Mouse (Mus musculus) forebrain, embryonic 10.5 days (tissue): ENCODE measurements around the gene Srd5a2. TPM values are rescaled to one million over a fixed set of nuclear protein-coding genes. Genes with fewer than 3 reads are reported as not detected.
A peak's percentile ranks its signal among the peaks of the same experiment; 100 is the strongest.
"Not testable (repeated sequence)": the region's sequence is repeated elsewhere in the genome, so short reads cannot be mapped to it uniquely, and the experiment has no call there.

ENCODE experiments used
- DNase-seq: peaks from one replicate; pipeline ENCODE4 v3.0.0-alpha.2; 2017; ENCODE audit warnings: low spot score; ENCODE audit errors: extremely low spot score
- H3K27ac ChIP-seq: fragments of 300-500 bp; sonication (generic); 2 replicates; pipeline ENCODE4 v1.5.1; 2016; ENCODE audit warnings: mild to moderate bottlenecking
- H3K27me3 ChIP-seq: fragments of 300-500 bp; sonication (generic); 2 replicates; pipeline ENCODE4 v1.6.1; 2016; ENCODE audit warnings: mild to moderate bottlenecking; ENCODE audit not compliant: poor library complexity, severe bottlenecking
- H3K36me3 ChIP-seq: fragments of 300-500 bp; sonication (generic); replicated peaks from 2 replicates; pipeline ENCODE4 v1.6.1; 2016; ENCODE audit warnings: mild to moderate bottlenecking, moderate library complexity
- H3K4me1 ChIP-seq: fragments of 300-500 bp; sonication (generic); 2 replicates; pipeline ENCODE4 v1.6.1; 2016
- H3K4me3 ChIP-seq: fragments of 300-500 bp; sonication (generic); 2 replicates; pipeline ENCODE4 v1.5.1; 2016; ENCODE audit warnings: mild to moderate bottlenecking, moderate library complexity
- H3K9me3 ChIP-seq: fragments of 300-500 bp; sonication (generic); 2 replicates; pipeline ENCODE4 v1.6.1; 2016; ENCODE audit warnings: mild to moderate bottlenecking, moderate library complexity
- WGBS: fragments of 180-500 bp; shearing (Covaris S2); methylation state at CpG from one replicate; pipeline ENCODE4 v1.1.7; 2016; 5-methylcytosine and 5-hydroxymethylcytosine counted together
- polyA plus RNA-seq: library from polyadenylated mRNA; unstranded; fragments of >200 nt; fragmentation: Nextera tagmentation; extraction: Ambion mirVana; gene quantifications from 2 replicates; pipeline ENCODE4 v1.2.1, GENCODE M21; 2016

The Srd5a2 gene
- not detected in 2 replicates for polyA plus RNA-seq

DNA sequence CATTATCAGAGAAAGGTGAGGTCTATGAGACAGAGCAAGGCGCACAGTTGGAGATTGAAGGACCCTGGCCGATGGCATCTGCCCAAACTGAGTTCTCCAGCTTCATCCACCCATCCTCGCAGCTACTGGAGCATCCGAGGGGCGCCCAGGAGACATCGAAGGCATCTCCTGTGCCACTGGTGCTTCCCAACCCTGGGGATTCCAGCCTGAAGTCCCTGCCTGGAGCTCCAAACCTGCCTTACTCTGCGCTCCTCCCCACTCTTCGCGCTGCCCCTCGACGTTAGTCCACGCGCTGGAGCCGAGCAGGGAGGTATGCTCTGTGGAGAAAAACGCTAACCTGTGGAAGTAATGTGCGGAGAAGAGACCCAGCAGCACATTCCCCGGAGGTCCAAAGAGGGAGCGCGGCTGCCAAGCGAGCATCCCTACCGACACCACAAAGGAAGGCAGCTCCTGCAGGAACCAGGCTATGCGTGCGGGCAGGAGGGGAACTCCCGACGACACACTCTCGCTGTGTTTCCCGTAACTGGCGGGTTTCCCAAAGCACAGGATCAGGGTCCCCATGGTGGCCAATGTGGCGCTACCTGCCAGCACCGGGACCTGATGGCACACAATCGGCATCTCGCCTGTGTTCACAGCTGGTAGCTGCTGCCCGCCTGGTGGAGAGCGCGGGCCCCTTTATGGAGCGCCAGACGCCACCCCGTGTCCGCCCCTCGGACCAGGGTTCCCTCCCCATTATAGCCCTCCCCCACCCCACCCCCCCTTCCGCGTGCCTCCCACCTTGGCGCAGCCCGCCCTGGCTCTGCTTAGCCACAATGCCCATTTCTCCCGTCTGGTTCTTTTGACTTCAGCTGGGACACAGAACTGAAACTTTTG is at the start of gene Srd5a2:
Srd5a2 (minus strand) TSS at position 707 of the 873 bp plus-strand sequence.
- 1% methylated on average over 45 of the region's 45 CpGs for WGBS

DNA sequence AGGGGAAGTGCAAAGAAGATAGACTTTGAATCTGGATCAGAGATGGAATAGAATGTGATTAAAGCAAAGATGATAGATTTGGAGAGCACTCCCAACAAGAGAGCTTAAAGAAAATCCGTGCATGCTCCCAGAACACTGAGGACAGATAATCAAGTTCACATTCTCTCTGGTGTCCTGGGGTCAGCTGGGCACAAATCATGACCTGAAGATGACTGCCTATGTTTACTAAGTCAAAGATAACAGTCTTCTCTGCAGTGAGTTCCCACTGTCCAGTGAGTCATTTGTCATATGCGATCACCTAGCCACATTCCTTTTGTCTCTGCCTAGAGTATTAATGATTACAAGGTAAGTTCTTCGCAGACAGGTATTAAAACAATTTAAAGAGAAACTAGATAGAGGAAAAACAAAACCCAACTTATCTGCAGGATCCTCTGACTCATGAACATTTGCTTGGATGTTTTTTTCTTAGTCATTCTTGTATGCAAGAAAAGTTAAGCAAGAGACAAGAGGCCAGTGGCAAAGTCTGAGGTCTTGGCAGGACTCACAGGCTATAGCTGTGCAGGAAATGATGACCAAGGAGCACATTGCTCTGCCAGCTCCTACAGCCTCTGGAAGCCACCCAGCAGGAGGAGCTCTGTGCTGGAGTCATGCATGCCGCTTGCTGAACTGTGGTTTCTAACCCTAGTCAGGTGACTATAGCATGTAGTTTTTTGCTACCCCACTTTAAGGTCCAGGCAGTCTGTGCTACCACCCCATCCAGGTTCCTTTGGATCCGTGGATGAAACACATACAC is 41.4 kb upstream of the Srd5a2 start:
- Histone ChIP-seq H3K27me3 (no peaks in the 10 kb centered on the region), H3K9me3 (peaks cover 11% of the 10 kb centered on the region; the same call in 1 of the 2 replicates), H3K27ac (no peak overlapping the region), H3K4me1 (no peaks in the 10 kb centered on the region), H3K36me3 (no peaks in the 10 kb centered on the region), H3K4me3 (no peak overlapping the region)
- DNase-seq = no peak
- WGBS = 83% methylated on average over 5 of the region's 5 CpGs

More for the DNA sequence above, at the start of gene Srd5a2:
- H3K9me3 ChIP-seq = no peaks in the 10 kb centered on the region
- no peaks in the 10 kb centered on the region for H3K36me3 ChIP-seq
- H3K4me1 ChIP-seq = peaks cover 18% of the 10 kb centered on the region
- peaks cover 69% of the 10 kb centered on the region for H3K27me3 ChIP-seq
- peak within 1 kb of the TSS; percentile 47 for H3K4me3 ChIP-seq
- no peak within 1 kb of the TSS for H3K27ac ChIP-seq
- DNase-seq = peak; percentile 35

DNA sequence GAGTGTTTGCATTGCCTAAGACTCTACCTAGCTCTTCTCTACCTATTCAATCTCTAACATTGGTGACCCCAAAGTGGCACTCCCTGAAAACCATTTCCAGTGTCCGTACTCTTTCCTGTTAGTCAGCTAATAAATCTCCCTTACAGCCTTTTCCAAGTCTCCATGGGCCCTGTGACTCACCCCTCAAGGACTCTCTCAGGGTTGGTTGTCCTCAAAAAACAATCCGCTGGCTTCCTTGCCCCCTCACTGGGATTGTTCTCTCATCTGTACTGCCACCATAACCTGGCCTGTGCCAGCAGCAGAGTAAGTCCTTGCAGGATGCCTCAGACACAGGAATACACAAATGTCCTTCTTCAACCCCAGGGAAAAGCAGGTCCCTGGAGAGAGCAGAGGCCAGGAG is 40.3 kb upstream of the Srd5a2 start:
- H3K4me3 ChIP-seq = no peak overlapping the region
- H3K9me3 ChIP-seq = peaks cover 11% of the 10 kb centered on the region; the same call in 1 of the 2 replicates
- DNase-seq = no peak
- H3K36me3 ChIP-seq = no peaks in the 10 kb centered on the region
- 93% methylated on average over 2 of the region's 2 CpGs for WGBS
- no peaks in the 10 kb centered on the region for H3K27me3 ChIP-seq
- no peak overlapping the region for H3K27ac ChIP-seq
- no peaks in the 10 kb centered on the region for H3K4me1 ChIP-seq

DNA sequence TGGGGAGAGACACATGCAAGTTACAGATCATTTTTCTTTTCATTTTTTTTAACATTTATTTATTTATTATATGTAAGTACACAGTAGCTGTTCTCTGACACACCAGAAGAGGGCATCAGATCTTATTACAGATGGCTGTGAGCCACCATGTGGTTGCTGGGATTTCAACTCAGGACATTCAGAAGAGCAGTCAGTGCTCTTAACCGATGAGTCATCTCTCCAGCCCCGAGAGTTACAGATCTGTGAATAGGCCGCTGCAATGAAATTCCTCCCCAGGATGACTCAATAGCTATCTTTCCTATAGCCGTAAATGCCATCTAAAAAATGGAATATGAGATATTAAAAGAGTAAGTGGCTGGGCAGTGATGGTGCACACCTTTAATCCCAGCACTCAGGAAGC is 35.7 kb upstream of the Srd5a2 start:
- Histone ChIP-seq H3K4me1 (no peaks in the 10 kb centered on the region), H3K36me3 (no peaks in the 10 kb centered on the region), H3K4me3 (no peak overlapping the region), H3K27ac (no peak overlapping the region), H3K9me3 (peaks cover 11% of the 10 kb centered on the region; the same call in 1 of the 2 replicates), H3K27me3 (no peaks in the 10 kb centered on the region)
- DNase-seq = no peak
- WGBS = 90% methylated on average over 4 of the region's 4 CpGs

DNA sequence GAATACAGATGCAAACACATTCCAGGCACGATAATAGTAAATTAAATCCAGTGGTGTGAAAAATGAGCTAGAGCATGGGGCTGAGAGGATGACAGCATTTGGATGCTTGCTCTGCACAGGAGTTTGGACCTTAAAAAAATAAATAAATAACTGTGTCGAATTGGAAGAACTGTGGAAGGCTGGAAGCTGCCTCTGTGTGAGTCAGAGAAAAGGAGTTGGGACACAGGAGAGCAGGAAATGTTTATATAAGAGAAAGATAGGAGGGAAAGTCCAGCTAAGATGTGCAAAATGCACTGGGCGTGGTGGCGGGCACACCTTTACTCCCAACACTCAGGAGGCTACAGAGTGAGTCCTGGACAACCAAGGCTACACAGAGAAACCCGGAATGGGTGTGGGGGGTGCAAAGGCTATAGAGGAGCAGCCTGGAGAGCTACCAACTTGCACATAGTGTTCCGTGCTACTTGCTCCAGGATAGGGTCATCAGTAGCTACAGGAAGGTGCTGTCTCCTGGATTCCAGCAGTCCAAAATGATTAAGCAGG is 32.4 kb upstream of the Srd5a2 start:
- no peaks in the 10 kb centered on the region for H3K36me3 ChIP-seq
- no peak overlapping the region for H3K27ac ChIP-seq
- DNase-seq = no peak
- no peak overlapping the region for H3K4me3 ChIP-seq
- H3K9me3 ChIP-seq = peaks cover 9% of the 10 kb centered on the region; the same call in 1 of the 2 replicates
- 87% methylated on average over 6 of the region's 6 CpGs for WGBS
- H3K27me3 ChIP-seq = no peaks in the 10 kb centered on the region
- H3K4me1 ChIP-seq = no peaks in the 10 kb centered on the region

DNA sequence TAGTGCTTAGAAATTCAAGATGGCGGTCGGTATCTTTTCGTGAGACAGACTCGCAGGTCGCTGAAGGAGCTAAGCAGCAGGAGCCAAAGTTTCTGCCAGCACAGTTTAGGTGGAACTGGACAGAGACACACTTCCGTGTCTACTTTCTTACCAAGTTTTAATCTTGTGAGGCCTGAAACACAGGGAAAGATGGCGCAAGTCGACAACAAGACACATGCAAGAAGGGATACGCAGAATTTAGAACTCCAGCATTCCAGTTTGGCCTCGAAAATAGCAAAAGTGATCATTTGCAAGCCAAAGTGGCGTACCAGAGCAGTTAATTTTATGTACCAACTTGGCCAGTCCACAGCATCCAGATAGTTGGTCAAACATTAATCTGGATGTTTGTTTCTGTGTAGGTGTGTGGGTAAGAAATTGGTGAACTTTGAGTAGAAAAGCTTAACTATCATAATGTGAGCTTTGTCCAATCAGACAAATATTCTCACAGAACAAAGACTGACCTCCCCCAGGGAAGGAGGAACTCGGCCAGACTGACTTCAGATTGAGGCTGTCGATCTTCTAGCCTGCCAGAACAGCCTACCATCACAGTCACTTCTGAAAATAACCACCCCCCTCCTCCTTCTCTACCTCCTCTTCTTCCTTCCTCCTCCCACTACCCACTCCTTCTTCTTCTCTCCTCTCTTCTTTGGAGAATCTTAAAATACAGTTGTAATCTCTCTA is 31.2 kb upstream of the Srd5a2 start:
- Histone ChIP-seq H3K4me3 (no peak overlapping the region), H3K27ac (no peak overlapping the region), H3K36me3 (no peaks in the 10 kb centered on the region), H3K4me1 (no peaks in the 10 kb centered on the region), H3K27me3 (no peaks in the 10 kb centered on the region), H3K9me3 (no peaks in the 10 kb centered on the region)
- no peak for DNase-seq
- WGBS = 89% methylated on average over 13 of the region's 13 CpGs

DNA sequence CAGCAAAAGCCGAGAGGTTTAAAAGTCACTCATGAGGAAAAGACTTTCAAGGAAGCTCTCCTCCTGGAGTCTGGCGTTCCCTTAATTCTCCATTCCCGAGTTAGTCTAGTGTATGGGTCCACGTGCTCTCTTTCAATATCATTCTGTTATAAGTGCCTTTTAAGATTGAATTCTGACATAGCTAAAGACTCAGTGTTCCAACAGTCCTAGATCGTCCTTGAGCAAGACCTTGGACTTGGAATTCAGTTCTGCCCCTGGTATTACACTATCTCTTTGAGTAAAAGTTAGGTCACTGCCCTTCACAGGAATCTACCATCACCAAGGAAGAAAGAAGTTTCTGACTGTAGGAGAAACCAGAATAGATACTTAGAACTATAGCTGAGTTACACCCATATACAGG is 25.4 kb upstream of the Srd5a2 start:
- H3K4me1 ChIP-seq, H3K9me3 ChIP-seq, H3K36me3 ChIP-seq, H3K27me3 ChIP-seq, H3K27ac ChIP-seq, DNase-seq, H3K4me3 ChIP-seq: not testable (repeated sequence)
- WGBS = 90% methylated on average over 5 of the region's 5 CpGs

DNA sequence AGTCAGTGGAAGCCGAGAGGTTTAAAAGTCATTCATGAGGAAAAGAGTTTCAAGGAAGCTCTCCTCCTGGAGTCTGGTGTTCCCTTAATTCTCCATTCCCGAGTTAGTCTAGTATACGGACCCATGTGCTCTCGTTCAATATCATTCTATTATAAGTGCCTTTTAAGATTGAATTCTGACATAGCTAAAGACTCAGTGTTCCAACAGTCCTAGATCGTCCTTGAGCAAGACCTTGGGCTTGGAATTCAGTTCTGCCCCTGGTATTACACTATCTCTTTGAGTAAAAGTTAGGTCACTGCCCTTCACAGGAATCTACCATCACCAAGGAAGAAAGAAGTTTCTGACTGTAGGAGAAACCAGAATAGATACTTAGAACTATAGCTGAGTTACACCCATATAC is 15.0 kb upstream of the Srd5a2 start:
- not testable (repeated sequence) for H3K4me3 ChIP-seq, H3K27ac ChIP-seq, H3K27me3 ChIP-seq, H3K9me3 ChIP-seq, DNase-seq, H3K4me1 ChIP-seq, H3K36me3 ChIP-seq
- 92% methylated on average over 5 of the region's 5 CpGs for WGBS

DNA sequence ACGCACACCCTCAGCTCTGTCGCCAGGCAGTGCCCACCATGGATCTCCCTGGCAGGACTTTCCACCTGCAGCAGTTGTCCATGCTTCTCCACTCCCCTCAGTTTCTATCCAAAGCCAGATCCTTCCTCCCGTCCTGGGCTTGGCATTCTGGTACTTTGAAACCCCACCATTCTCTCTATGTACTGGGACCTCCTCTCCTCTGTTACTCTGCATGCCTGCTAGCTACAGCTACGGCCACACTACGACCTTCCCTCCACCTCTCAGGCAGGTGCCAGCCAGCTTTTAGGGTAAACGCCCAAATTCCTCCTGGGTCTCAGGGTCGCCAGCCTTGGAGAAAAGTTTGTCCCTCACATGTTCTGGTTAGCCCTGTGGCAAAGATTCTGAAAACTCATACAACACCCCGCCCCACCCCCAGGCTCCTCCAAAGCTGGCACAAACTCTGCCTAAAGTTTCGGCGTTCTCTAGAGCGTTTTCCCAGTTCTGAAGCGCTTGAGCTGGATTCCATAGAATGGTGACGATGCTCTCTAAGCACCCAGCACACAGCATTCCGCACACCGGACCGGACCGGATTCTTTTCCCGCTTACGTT is 607 bp upstream of the Srd5a2 start:
- 3% methylated on average over 19 of the region's 19 CpGs for WGBS
- Histone ChIP-seq H3K27me3 (peaks cover 69% of the 10 kb centered on the region), H3K4me1 (peaks cover 18% of the 10 kb centered on the region), H3K4me3 (peak overlapping the region; percentile 47), H3K9me3 (no peaks in the 10 kb centered on the region), H3K36me3 (no peaks in the 10 kb centered on the region), H3K27ac (no peak overlapping the region)
- DNase-seq = peak; percentile 22

DNA sequence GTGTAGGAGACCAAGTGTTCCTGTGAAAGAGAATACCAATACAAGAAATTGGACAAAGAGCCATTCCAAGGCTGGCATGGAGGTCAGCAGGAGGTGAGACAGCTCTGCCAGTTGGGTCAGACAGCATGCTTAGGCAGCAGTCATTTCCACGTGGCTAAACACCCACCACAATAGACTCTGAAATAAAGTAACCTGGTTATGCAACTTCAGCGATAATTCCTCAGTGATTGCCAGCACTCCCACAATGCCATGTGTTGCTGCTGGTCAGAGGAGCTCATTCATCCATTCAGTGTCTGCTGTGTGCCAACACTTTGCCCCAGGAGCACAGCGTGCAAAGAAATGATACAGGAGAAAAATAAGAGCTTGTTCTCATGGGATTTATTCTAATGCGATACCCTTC is 4.0 kb downstream of the Srd5a2 start:
- no peak overlapping the region for H3K4me3 ChIP-seq
- no peaks in the 10 kb centered on the region for H3K36me3 ChIP-seq
- DNase-seq = no peak
- peaks cover 18% of the 10 kb centered on the region for H3K4me1 ChIP-seq
- H3K9me3 ChIP-seq = no peaks in the 10 kb centered on the region
- no peak overlapping the region for H3K27ac ChIP-seq
- WGBS = 77% methylated on average over 4 of the region's 4 CpGs
- H3K27me3 ChIP-seq = peaks cover 49% of the 10 kb centered on the region

DNA sequence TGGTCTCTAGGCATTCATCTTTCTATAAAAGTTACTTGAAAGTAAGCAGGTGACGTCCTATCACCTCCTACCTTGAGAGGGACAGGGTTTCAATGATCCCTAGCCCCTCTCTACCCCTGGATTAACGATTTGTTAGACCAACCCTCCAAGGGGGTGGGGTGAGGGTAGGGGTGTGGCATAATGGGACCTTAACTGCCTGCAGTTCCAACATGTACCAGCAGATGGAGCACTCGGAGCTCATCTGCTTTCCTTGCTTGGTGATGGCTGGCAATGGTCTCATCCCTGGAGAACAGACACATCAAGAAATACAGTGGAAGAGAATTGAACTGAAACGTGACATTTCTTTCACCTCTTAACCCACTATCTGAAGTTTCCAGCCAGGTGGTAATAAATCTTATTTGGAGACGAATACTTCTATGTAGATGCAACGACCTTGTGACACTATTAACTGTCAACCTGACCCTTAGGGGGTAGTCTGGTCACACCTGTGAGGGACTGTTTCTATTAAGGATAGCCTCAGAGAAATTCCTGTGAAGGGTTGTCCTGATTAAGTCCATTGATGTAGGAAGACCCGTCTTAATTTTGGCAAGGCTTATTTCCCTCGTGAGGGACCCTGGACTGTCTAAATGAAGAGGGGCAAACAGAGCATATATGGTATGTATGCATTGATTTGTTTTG is 27.1 kb downstream of the Srd5a2 start:
- Histone ChIP-seq H3K36me3 (no peaks in the 10 kb centered on the region), H3K27ac (no peak overlapping the region), H3K4me1 (peaks cover 10% of the 10 kb centered on the region; the same call in 1 of the 2 replicates), H3K9me3 (no peaks in the 10 kb centered on the region), H3K27me3 (no peaks in the 10 kb centered on the region), H3K4me3 (no peak overlapping the region)
- DNase-seq = peak; percentile 81
- 36% methylated on average over 8 of the region's 8 CpGs for WGBS
